Mouse (Mus musculus): ENCODE measurements around the gene Cst6. TPM values are rescaled to one million over a fixed set of nuclear protein-coding genes. Genes with fewer than 3 reads are reported as not detected.

The Cst6 gene
- total and polyA plus RNA-seq, 3 experiments: 0.05 TPM; not detected in 2

GRCm38 (mm10) chr19:5374177-5374576 is 24.8 kb upstream of the Cst6 start:
- ATAC-seq (ENCODE audit: extremely low read depth, insufficient number of reproducible peaks, low FRiP score, poor library complexity, severe bottlenecking) (no peak), DNase-seq (ENCODE audit: low spot score) (no peak)
- no peak overlapping the region for H3K4me3 ChIP-seq (ENCODE audit: low read depth, low read length)
- H3K36me3 ChIP-seq (replicated peaks): peaks cover 91% of the 10 kb centered on the region
- no peaks in the 10 kb centered on the region for H3K27me3 ChIP-seq (ENCODE audit: insufficient read depth, low read length)
- H3K4me1 ChIP-seq (ENCODE audit: insufficient read depth, low read depth, low read length): peaks cover 12% of the 10 kb centered on the region; the same call in 1 of the 2 replicates
- TF ChIP-seq CTCF (IDR thresholded peaks at IDR 0.05; ENCODE audit: low read depth, low read length): no peak
- no peak for TF ChIP-seq GATA1 (IDR thresholded peaks at IDR 0.05; ENCODE audit: borderline replicate concordance, low read length)
- no peak for TF ChIP-seq TAL1 (conservative IDR thresholded peaks at IDR 0.05; ENCODE audit: low read depth, low read length)
- no peak for TF ChIP-seq GATA2 (IDR thresholded peaks at IDR 0.05; ENCODE audit: borderline replicate concordance, low read depth, low read length)
- TF ChIP-seq POLR2AphosphoS5 (IDR thresholded peaks at IDR 0.05; ENCODE audit: insufficient replicate concordance, low read depth, low read length): no peak
- H3K9me3 ChIP-seq (replicated peaks): no peaks in the 10 kb centered on the region

- no peak for ATAC-seq (ENCODE audit: extremely low read depth, insufficient number of reproducible peaks, low FRiP score, poor library complexity, severe bottlenecking)
- DNase-seq (ENCODE audit: low spot score): no peak
- Histone ChIP-seq H3K9me3 (replicated peaks) (no peaks in the 10 kb centered on the region), H3K4me1 (ENCODE audit: insufficient read depth, low read depth, low read length) (peaks cover 25% of the 10 kb centered on the region), H3K4me3 (ENCODE audit: low read depth, low read length) (no peak overlapping the region), H3K36me3 (replicated peaks) (peaks cover 91% of the 10 kb centered on the region), H3K27me3 (ENCODE audit: insufficient read depth, low read length) (no peaks in the 10 kb centered on the region)
- peak; percentile 55; the same call in 1 of the 2 replicates for TF ChIP-seq POLR2AphosphoS5 (IDR thresholded peaks at IDR 0.05; ENCODE audit: insufficient replicate concordance, low read depth, low read length)
- no peak for TF ChIP-seq CTCF (IDR thresholded peaks at IDR 0.05; ENCODE audit: low read depth, low read length)
Measured at GRCm38 (mm10) chr19:5372724-5373123, 23.4 kb upstream of the Cst6 start.

- H3K4me1 ChIP-seq (ENCODE audit: insufficient read depth, low read depth, low read length): peaks cover 29% of the 10 kb centered on the region
- no peak for TF ChIP-seq TAL1 (conservative IDR thresholded peaks at IDR 0.05; ENCODE audit: low read depth, low read length)
- TF ChIP-seq CTCF (IDR thresholded peaks at IDR 0.05; ENCODE audit: low read depth, low read length): no peak
- no peak for TF ChIP-seq POLR2AphosphoS5 (IDR thresholded peaks at IDR 0.05; ENCODE audit: insufficient replicate concordance, low read depth, low read length)
- no peak for TF ChIP-seq GATA1 (IDR thresholded peaks at IDR 0.05; ENCODE audit: borderline replicate concordance, low read length)
- TF ChIP-seq GATA2 (IDR thresholded peaks at IDR 0.05; ENCODE audit: borderline replicate concordance, low read depth, low read length): no peak
- H3K27me3 ChIP-seq (ENCODE audit: insufficient read depth, low read length): no peaks in the 10 kb centered on the region
- DNase-seq (ENCODE audit: low spot score): no peak
- no peaks in the 10 kb centered on the region for H3K9me3 ChIP-seq (replicated peaks)
- ATAC-seq (ENCODE audit: extremely low read depth, insufficient number of reproducible peaks, low FRiP score, poor library complexity, severe bottlenecking): no peak
- peaks cover 75% of the 10 kb centered on the region for H3K36me3 ChIP-seq (replicated peaks)
- no peak overlapping the region for H3K4me3 ChIP-seq (ENCODE audit: low read depth, low read length)
Measured at GRCm38 (mm10) chr19:5370932-5371331, 21.6 kb upstream of the Cst6 start.

- ATAC-seq (ENCODE audit: extremely low read depth, insufficient number of reproducible peaks, low FRiP score, poor library complexity, severe bottlenecking) (no peak), DNase-seq (ENCODE audit: low spot score) (no peak)
- no peak for TF ChIP-seq TAL1 (conservative IDR thresholded peaks at IDR 0.05; ENCODE audit: low read depth, low read length)
- no peak for TF ChIP-seq GATA1 (IDR thresholded peaks at IDR 0.05; ENCODE audit: borderline replicate concordance, low read length)
- TF ChIP-seq POLR2AphosphoS5 (IDR thresholded peaks at IDR 0.05; ENCODE audit: insufficient replicate concordance, low read depth, low read length): no peak
- no peak for TF ChIP-seq CTCF (IDR thresholded peaks at IDR 0.05; ENCODE audit: low read depth, low read length)
- H3K27me3 ChIP-seq (ENCODE audit: insufficient read depth, low read length): no peaks in the 10 kb centered on the region
- H3K4me3 ChIP-seq (ENCODE audit: low read depth, low read length): peak overlapping the region; percentile 100
- H3K9me3 ChIP-seq (replicated peaks): no peaks in the 10 kb centered on the region
- H3K4me1 ChIP-seq (ENCODE audit: insufficient read depth, low read depth, low read length): peaks cover 40% of the 10 kb centered on the region
- peaks cover 76% of the 10 kb centered on the region for H3K36me3 ChIP-seq (replicated peaks)
Measured at GRCm38 (mm10) chr19:5367455-5367854, 18.1 kb upstream of the Cst6 start.

- TF ChIP-seq CTCF (IDR thresholded peaks at IDR 0.05; ENCODE audit: low read depth, low read length) (no peak), TAL1 (conservative IDR thresholded peaks at IDR 0.05; ENCODE audit: low read depth, low read length) (no peak), GATA1 (IDR thresholded peaks at IDR 0.05; ENCODE audit: borderline replicate concordance, low read length) (no peak), POLR2AphosphoS5 (IDR thresholded peaks at IDR 0.05; ENCODE audit: insufficient replicate concordance, low read depth, low read length) (no peak), GATA2 (IDR thresholded peaks at IDR 0.05; ENCODE audit: borderline replicate concordance, low read depth, low read length) (no peak)
- Histone ChIP-seq H3K36me3 (replicated peaks) (peaks cover 74% of the 10 kb centered on the region), H3K4me1 (ENCODE audit: insufficient read depth, low read depth, low read length) (peaks cover 40% of the 10 kb centered on the region), H3K4me3 (ENCODE audit: low read depth, low read length) (peak within 1 kb of the TSS; percentile 100), H3K9me3 (replicated peaks) (no peaks in the 10 kb centered on the region), H3K27me3 (ENCODE audit: insufficient read depth, low read length) (no peaks in the 10 kb centered on the region)
- DNase-seq (ENCODE audit: low spot score): no peak
- no peak for ATAC-seq (ENCODE audit: extremely low read depth, insufficient number of reproducible peaks, low FRiP score, poor library complexity, severe bottlenecking)
Measured at GRCm38 (mm10) chr19:5367053-5367359, 17.6 kb upstream of the Cst6 start, which contains the start of gene Banf1. Banf1 (minus strand) TSS chr19:5367168.

- Histone ChIP-seq H3K4me1 (ENCODE audit: insufficient read depth, low read depth, low read length) (peaks cover 40% of the 10 kb centered on the region), H3K27me3 (ENCODE audit: insufficient read depth, low read length) (no peaks in the 10 kb centered on the region), H3K36me3 (replicated peaks) (peaks cover 71% of the 10 kb centered on the region)
Measured at GRCm38 (mm10) chr19:5366175-5367052, 17.0 kb upstream of the Cst6 start, which contains the start of gene Eif1ad. Eif1ad (plus strand) TSS chr19:5366741.

More at GRCm38 (mm10) chr19:5366175-5367052, 17.0 kb upstream of the Cst6 start, which contains the start of gene Eif1ad:
- H3K9me3 ChIP-seq (replicated peaks): no peaks in the 10 kb centered on the region
- peak; percentile 75 for ATAC-seq (ENCODE audit: extremely low read depth, insufficient number of reproducible peaks, low FRiP score, poor library complexity, severe bottlenecking)
- peak; percentile 88 for DNase-seq (ENCODE audit: low spot score)
- TF ChIP-seq TAL1 (conservative IDR thresholded peaks at IDR 0.05; ENCODE audit: low read depth, low read length) (no peak), GATA2 (IDR thresholded peaks at IDR 0.05; ENCODE audit: borderline replicate concordance, low read depth, low read length) (no peak), POLR2AphosphoS5 (IDR thresholded peaks at IDR 0.05; ENCODE audit: insufficient replicate concordance, low read depth, low read length) (no peak), CTCF (IDR thresholded peaks at IDR 0.05; ENCODE audit: low read depth, low read length) (no peak), GATA1 (IDR thresholded peaks at IDR 0.05; ENCODE audit: borderline replicate concordance, low read length) (no peak)
- H3K4me3 ChIP-seq (ENCODE audit: low read depth, low read length): peak within 1 kb of the TSS; percentile 100

Data from G1E (cell line).